Comparison of ENCODE assay signal across 8 mouse cellular contexts in genomic region chr17:12205015-12205693, GRCm38 (mm10).
DNase-seq lines count a peak whose midpoint lies in the region; ATAC-seq and TF ChIP-seq lines count a peak whose summit lies in the region.

No protein-coding gene starts in this region.

- peak overlapping the region; percentile 36; the same call in 1 of the 2 replicates for H3K27ac ChIP-seq in layer of hippocampus, adult 2 months
- no peak overlapping the region for H3K27ac ChIP-seq in hindbrain, embryonic 16.5 days (ENCODE audit: low read depth, low read length)

- H3K4me1 ChIP-seq in hindbrain, embryonic 16.5 days (ENCODE audit: control insufficient read depth, insufficient read depth, low read depth, low read length): peaks cover 27% of the 10 kb centered on the region

- 59% methylated on average over 10 of the region's 10 CpGs for WGBS in hindbrain, embryonic 16.5 days

- no peak overlapping the region for H3K4me3 ChIP-seq in layer of hippocampus, adult 2 months
- H3K4me3 ChIP-seq in hindbrain, embryonic 16.5 days (ENCODE audit: low read length): no peak overlapping the region

- 0 out of 2 replicates have a peak, but pooled peaks have one; percentile 1 for ATAC-seq in hindbrain, embryonic 16.5 days

- no peaks in the 10 kb centered on the region for H3K36me3 ChIP-seq in hindbrain, embryonic 16.5 days (ENCODE audit: control insufficient read depth, insufficient read depth, low read length)

- H3K9me3 ChIP-seq in hindbrain, embryonic 16.5 days (ENCODE audit: control insufficient read depth, low read length): no peaks in the 10 kb centered on the region

- DNase-seq in layer of hippocampus, adult 2 months (ENCODE audit: low spot score in 2 of 2): no peak
- no peak for DNase-seq in layer of hippocampus, postnatal 25 days (ENCODE audit: extremely low spot score in 1 of 2, low spot score in 1 of 2)
- DNase-seq in brain, adult 2 months (ENCODE audit: low read depth, low spot score): peak; percentile 55
- DNase-seq in spleen, postnatal 10 days (ENCODE audit: low spot score in 2 of 2): peak; percentile 73 to 91
- DNase-seq in ovary, adult 18-20 months (ENCODE audit: low spot score): no peak
- DNase-seq in frontal cortex, postnatal 10 days (ENCODE audit: low spot score in 2 of 2): no peak
- DNase-seq in embryo, embryonic 10 days (ENCODE audit: low spot score): no peak

- no peaks in the 10 kb centered on the region for H3K27me3 ChIP-seq in hindbrain, embryonic 16.5 days (replicated peaks; ENCODE audit: control insufficient read depth, insufficient read depth, low read length)

- no peak for TF ChIP-seq CTCF in layer of hippocampus, adult 2 months (conservative IDR thresholded peaks at IDR 0.05)

- no peak overlapping the region for H3K4me2 ChIP-seq in hindbrain, embryonic 16.5 days (ENCODE audit: low read length)

- H3K9ac ChIP-seq in hindbrain, embryonic 16.5 days (ENCODE audit: low read depth, low read length): no peak overlapping the region

Comparison
In these comparisons a context has a peak if more than half of its experiments do, and no peak if none do; other contexts are left out.
1. DNase-seq: peak in brain, adult 2 months (single experiment) and spleen, postnatal 10 days (2 of 2); none in layer of hippocampus, adult 2 months (0 of 2), layer of hippocampus, postnatal 25 days (0 of 2), ovary, adult 18-20 months (single experiment), frontal cortex, postnatal 10 days (0 of 2) and embryo, embryonic 10 days (single experiment).